Mouse (Mus musculus) CH12F3 (cell line): ENCODE results near the gene Loxl3.

ENCODE experiments used
- in situ Hi-C: fragments of 300-500 bp; cut with MboI; formaldehyde crosslinking; loops from 2 replicates; pipeline ENCODE4 v1.14.3; 2020; ENCODE audit warnings: low sequenced_read_pairs

The Loxl3 gene

DNA sequence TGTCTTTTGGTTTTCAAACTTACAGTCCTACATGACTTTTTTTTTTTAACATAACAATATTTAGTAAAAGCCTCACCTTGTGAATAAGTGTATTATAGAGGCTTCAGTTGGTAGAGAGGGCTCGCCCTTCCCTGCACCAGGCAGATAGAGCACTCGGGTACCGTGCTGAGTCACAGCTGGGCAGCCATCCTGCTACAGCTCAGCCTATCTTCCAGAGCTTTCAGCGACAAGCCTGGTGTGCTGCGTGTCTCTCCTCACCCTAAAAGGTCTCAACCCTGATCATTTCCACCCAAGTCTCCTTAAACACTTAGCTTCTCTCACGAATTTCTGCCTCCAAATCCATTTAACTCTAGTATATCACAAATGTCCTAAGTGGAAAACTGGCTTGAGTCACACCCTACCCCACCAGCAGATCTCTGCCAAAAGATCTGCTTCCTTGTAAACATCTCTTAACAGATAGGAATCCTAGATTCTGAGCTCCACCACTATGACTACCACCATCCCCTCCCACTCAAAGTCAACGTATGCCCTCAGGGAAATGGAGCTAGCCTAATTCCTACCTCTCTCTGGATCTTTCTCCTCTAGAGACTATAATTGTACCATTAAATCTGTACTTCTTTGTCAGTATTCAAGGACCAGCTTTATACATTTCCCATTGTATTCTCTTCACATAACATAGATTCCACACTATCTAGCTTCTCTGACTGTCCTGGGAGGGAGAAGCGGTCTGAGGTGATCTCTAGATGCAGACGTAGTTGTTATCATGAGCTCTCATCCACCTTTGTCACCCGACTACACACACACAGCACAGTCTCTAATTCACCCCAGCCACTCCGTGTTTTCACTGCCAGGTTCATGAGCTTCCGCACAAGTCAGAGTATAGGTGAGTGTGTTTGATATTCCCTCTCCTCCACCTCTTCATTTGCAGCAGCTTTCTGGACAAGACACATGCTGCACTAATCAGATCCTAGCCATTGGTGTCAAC is 19.2 kb upstream of the Loxl3 start:
- in situ Hi-C loops: no loop called here

DNA sequence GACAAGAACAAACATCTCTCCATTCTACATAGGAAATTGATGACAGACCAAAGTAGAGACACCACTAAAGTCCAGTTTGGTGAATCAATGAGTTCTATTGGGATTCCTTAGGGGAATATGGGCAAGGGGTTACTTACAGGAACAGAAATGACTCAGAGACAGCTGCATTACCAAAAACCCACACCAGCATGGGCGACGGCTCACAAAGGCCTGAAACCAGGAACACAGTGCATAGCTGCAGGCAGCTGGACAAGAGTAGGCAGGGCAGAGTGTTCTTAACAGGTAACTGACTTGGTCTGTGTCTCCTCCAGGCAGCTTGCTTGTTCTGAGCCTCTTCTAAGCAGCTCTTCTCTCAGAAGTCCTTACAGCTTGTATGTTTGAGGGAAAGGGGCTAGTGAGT is 18.2 kb upstream of the Loxl3 start:
- in situ Hi-C loops: no loop called here

DNA sequence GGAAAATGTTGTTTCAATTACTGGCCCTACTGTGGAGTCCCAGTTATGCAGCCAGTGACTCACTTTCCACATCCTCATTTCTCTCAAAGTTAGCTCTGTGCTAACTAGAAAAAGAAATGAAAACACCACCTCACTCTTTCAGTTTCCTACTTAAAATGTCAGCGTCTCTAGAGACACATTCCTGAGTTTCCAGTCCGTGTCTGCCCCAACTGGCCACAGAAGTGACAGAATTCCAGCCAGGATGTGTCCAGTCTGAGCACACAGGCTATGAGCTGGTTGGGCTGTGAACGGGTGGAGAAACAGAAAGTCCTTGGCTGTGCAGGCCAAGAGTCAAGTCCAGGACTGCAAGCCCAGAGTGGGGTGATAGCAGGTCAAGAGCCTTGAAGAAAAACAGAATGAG is 16.8 kb upstream of the Loxl3 start:
- in situ Hi-C loops: no loop called here

DNA sequence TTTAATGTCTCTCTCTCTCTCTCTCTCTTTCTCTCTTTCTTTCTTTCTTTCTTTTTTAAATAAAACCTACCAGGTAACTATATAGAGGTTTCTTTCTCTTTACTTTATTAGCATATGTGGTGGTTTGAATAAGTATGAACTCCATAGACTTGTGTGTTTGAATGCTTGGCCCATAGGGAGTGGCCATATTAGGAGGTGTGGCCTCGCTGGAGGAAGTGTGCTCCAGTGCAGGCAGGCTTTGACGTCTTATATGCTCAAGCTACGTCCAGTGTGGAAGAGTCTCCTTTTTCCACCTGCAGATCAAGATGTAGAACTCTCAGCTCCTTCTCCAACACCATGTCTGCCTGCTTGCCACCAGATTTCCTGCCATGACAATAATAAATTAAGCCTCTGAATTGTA is 14.9 kb upstream of the Loxl3 start:
- in situ Hi-C loops: no loop called here

DNA sequence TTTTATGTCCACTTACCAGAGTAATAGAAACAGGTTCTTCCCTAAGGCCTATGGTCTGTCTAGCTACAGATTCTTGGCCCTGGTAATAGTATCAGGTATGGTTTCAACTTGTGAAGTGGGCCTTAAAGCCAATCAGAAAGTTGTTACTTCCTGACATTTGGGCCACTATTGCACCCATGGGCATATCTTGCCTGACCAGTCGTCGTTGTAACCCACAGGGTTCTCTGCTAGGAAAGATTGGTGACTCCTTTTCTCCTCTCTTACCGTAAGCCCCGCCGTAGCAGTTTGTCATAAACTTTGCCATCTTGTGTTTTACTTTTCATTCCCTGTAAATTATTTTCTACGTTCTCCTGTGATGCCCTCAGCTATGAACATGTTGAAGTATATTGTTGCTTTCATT is 13.9 kb upstream of the Loxl3 start:
- in situ Hi-C loops: no loop called here

DNA sequence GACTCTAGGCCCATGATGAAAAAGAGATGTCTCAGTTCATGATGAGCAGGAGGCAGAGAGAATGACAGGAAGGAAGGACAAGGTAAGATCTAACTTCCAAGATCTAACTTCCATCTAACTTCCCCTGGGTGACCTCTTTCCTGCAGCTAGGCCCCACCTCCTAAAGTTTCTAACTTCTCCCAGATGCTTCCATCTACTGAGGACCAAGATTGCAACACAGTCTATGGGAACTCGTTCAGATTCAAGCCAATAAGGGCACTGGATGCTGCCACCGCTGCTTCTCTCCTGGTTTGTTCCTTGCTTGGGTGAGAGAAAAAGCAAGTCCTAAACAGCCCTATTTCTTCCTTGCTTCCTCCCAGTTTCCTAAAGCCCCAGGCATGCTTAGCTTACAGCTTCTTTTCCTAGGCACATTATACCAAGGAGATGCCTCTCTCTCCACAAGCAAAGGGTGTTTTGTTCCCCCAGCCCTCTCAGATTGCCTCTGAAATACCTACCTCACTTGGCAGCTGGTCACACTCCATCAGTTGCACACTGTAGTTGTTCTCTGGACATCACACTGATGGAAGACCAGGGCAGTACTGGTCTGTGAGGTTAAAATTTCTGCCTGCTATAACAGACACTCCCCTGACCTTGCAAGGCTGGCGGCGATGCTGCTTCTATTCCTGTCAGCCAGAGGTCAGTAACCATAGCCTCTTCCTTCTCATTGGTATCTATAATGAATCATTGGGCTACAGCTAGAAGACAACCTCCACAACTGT is 13.0 kb upstream of the Loxl3 start:
- in situ Hi-C loops: no loop called here

DNA sequence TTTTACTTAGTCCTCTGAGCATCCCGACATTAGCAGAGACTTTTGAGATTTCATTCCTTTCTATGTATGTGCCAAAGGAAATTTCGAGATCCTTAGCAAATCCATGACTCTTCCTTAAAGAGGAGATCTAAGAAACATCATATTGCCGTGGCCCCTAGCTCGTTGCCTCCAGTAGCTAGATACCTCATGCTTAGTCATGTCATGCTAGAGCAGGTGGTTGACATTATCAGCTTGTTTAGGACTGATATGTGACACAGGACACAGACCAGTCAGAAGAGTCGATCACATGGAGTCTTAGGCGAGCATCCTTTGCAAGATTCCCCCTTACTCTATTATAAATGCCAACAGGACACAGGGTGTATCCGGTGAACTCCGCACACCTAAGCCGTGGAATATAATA is 11.0 kb upstream of the Loxl3 start:
- in situ Hi-C loops: no loop called here

DNA sequence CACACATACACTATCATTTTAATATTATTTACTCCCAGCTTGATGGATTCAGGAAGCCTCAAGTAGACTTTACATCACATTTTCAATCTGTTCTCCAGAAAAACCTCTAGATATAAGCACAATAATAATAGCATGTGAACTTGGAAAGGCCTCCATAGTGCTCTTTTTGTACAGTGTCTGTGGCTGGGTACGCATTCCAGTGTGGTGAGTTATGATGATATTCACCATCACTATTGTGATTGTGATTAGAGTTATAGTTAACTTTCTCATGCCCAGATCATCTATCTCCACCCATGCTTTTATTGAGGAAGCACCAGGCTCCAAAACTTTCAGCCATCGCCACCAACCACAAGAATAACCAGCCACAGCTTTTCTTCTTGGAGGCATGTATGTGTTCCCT is 10.2 kb upstream of the Loxl3 start:
- in situ Hi-C loops: no loop called here

DNA sequence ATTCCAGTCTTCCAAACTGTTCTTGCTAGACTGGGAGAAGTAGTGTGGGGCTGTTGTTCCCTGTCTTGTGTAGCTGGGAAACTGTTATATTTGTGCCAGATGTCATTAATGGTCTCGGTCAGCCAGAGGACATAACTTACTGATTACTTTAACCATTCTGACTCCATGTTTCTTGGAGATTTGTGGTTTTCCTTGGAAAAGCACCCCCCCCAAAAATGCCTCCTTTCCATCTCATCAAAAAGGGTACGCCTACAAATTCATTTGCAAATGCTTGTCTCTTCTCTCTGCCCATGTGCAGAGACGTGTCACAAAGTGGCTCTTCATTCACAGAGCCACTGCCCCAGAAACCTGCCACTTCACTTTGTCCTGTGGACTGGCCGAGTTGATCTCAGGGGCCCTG is 9.6 kb upstream of the Loxl3 start:
- in situ Hi-C loops: no loop called here

DNA sequence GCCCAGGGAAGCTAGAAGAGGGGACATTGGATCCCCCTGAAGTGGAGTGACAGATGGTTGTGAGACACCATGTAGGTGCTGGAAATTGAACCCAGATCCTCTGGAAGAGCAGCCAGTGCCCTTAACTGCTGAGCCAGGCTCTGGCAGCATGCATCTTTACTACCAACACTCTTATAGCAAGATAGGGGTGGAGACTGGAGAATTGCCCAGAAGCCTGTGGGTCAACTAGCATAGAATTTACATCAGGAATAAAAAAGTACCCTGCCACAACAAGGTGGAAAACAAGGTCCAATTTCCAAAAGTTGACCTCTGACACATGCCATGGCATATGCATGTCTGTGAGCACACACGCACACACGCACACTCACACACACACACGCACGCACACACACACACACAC is 8.8 kb upstream of the Loxl3 start:
- in situ Hi-C loops: no loop called here

DNA sequence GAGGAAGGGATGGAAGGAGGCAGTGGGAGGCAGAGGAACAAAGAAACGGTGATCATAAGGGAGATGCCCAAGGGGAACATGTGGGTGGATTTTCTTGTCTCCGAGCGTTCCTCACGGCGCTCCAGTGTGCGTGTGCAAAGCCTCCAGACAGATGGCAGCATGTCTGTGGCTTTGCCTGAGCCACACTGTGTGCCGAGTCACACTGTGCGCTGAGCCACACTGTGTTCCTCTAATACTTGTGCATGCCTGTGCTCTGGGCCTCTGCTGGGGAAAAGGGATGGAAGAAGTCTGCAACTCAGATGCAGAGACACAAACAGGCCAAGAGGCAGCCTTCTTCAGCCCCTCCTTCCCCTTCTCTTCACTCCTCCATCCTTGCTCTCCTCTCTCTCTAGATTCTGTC is 6.7 kb upstream of the Loxl3 start:
- in situ Hi-C loops: no loop called here

DNA sequence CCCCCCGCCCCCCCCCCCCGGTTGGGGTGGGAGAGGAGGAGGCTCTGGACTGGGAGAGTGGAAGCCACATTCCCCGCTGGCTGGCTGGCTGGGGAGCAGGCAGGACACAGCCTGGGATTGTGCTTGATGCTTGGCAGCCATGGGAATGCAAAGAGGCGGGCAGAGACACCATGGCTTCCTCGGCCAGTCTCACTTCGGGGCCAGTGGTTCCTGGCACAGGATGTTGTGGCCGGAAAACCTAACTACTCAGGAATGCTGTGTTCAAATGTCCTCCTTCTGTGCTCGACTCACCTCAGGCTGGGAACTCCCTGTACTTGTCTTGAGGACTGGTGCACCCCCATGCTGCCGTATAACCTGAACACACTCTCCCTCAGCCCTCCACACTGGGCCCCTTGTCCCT is 6.3 kb upstream of the Loxl3 start:
- in situ Hi-C loops: no loop called here

DNA sequence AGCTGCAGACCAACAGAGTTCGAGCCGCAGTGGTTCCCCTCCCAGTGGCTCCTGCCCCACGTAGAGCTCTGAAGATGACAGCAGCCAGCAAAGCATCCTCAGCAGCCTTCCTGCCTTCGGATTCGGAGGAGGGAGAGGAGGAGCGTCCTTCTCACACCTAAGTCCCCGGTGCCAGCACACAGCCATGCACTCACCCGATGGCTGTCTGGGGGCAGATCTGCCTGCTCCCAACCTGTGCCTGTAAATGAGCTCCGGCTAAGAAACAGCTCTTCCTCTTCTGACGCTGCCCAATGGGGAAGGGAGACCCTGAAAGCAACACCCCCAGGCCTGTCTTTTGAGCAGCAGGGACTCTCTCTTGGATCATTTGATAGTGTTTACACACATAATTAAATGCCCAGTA is 4.2 kb upstream of the Loxl3 start:
- in situ Hi-C loops: no loop called here

DNA sequence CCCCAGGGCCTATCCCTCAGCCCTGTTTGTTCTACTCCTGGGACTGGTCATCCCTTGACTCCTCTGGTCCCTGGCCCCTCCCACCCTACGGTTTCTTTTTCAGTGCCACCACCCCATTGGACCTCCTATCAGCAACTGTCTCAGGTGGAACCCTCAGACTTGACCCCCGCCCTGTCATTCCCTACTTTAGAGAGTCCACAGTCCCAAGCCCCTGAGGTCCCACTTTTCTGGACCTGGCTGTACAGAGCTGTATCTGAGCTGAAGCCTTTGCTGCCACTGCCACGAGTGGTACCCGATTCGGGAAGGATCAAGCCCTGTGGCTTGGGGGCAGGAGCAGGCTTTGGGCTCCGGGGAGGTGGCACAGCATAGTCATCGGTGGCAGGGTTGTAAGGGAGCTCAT is 2.9 kb upstream of the Loxl3 start:
- in situ Hi-C loops: no loop called here

DNA sequence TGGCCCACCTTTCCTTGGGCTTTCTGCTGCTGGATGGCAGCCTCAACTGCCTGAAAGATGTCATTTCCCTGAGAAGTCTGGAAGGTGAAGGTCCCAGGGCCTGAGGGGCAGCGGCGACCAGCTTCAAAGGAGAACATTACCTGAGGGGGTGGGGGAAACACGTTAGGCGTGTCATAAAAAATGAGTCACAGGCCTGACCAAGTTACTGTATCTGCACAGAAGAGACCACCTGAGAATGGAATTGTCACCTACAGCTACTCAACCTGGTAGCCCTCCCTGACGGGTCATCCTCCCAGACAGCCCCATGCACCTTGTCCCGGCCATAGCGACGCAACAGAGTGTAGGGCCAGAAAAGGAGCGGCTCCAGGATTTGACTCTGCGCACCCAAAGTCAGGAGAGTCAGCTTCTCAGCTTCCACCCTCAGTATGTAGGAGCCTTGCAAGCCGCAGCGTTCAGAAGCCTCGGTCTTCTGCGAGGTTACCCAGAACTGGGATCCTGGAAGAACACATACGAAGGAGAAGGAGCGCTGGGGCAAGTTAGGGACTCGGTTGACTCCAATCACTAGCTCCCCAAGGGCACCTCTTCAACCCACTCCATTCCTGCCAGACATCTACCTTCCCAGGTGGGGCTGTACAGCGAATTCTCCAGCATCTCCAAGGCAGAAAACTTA is 1.9 kb upstream of the Loxl3 start:
- in situ Hi-C loops: no loop called here

DNA sequence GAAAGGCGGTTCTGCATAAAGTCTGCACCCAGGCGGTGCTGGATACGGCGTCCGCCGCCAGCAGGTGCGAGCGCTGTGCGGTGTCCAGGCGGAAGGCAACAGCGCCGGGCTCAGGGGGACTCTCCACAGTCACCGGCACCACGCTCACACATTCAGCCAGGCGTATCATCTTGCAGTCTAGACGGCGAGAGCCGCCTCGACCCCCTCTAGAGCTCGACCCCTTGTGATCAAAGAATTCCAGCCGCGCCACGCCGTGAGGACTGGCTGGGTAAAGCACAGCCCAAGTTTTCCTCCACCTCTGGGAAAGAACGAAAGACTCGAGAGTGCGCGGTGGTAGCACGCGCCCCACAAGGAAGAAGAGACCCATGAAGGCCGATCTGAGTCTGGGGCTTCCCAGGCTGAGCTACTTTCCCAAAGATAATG is 1.2 kb upstream of the Loxl3 start:
- in situ Hi-C loops: no loop called here

DNA sequence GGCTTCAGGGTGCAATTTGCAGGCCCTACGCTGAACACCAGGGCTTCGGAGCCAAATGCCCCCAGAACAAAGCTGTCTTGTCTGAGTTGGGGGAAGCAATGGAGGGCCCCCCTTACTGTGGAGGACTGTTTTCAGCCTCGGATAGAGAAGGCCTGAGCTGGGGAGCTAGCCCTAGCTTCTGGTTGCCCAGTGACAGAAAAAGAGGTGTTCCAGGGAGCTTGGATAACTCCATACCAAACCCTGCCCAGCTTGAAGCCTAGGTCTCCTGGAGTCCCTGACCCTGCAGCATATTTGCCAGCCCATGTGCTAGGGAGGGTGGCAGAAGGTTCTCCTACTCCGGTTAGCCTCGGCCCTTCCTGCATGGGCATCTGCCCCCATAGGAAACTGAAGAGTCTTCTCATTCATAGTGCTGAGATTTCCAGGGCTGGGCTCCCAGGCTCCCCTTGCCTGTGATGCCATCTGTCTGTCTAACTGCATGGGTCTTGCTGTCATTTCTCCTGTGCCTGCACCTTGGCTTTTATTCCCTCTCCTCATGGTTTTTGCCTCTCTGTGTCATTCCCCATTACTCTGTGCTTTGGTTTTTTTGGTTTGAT is 586 bp downstream of the Loxl3 start:
- in situ Hi-C loops: no loop called here

DNA sequence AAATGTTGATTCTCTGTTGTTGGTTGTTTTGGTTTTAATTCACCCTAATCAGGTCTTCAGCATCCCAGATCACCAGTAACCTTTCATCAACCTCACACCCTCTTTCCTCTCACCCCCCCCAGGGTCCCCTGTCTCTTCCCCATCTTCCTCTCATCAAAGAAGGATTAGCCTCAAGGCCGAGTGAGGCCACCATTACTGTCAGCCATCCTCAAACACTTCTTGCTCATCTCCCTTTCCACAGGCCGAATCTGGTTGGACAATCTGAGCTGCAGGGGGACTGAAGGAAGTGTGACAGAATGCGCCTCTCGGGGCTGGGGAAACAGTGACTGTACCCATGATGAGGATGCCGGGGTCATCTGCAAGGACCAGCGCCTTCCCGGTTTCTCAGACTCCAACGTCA is 3.2 kb downstream of the Loxl3 start:
- in situ Hi-C loops: no loop called here

DNA sequence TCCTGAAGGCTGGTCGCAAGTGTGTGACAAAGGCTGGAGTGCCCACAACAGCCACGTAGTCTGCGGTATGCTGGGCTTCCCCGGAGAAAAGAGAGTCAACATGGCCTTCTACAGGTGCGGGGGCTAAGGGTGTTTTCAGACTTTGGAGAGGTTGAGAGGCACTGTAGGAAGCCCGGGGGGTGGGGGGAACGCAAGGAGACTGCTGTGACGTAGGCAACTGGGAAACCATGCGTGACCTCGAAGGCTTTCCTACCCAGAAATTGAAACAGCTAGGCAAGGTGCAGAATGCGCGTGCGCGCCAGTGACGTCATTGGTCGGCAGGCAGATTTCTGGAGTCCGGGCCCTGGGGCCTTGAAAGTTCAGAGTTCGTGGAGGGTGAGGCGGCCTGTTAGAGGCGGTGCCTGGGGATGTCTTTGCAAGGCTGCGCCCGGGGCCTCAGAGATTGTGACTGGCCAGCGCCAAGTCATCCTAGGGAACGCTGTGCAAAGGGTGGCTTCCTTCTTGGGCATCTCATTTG is 4.6 kb downstream of the Loxl3 start:
- in situ Hi-C loops: no loop called here

DNA sequence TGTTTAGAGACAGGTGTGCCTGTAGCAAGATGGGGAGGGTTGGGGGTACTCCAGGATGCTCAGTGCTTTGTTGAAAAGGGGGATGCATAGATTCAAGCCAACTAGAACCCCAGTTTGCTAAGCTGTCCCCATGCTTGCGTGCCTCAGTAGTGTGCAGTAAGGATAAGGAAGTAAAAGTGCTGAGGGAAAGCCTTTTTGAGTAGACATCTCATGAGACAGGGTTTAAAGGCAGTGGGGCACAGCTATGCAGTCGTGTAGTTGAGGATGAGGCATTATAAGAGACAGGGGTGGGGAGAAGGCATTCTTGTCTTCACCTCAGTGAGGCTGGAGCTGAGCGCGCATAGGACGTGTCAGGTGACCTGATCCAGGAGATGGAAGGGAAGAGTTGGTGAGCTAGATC is 6.6 kb downstream of the Loxl3 start:
- in situ Hi-C loops: no loop called here

DNA sequence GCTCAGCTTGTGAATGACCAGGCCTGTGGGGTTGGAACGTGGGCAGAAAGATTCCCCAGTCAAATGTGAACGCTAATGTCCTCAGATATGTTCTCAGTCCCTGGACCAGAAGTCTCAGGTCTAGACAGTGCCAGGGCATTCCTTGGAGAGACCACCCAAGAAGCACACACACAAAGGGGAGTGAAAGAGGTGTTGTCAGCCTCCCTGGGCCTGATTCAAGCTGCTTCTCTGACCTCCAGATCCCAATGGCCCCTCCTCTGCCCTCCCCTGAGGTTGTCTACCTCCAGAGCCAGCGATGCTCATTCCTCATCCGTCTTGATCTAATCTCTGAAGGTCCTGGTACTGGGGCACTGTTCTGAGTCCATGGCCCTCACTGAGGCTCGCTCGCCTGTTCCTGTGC is 9.6 kb downstream of the Loxl3 start:
- in situ Hi-C loops: no loop called here
